Mouse (Mus musculus) spleen, adult 2 months (tissue): ENCODE measurements at regions not wholly inside any gene's neighbourhood (a gene's known extent, or its start where the extent isn't known, plus 50 kb on each side); places are given as distances from the start of the nearest gene placed in this dataset.

ENCODE experiments used
- DNase-seq, 2 experiments: peaks; one replicate each; pipeline versions ENCODE4 v3.0.0 to v3.0.0-alpha.2; 2012 to 2021; ENCODE audit warnings: low spot score in 2 of 2, low read depth in 1 of 2
- H3K27ac ChIP-seq: fragments of 200-500 bp; 2 replicates; pipeline ENCODE4 v1.5.1; 2012; ENCODE audit warnings: low read length, inconsistent platforms; ENCODE audit not compliant: insufficient read depth
- H3K27me3 ChIP-seq: fragments of 200-500 bp; 2 replicates; pipeline ENCODE4 v1.6.1; 2012; ENCODE audit warnings: mild to moderate bottlenecking, moderate library complexity, low read length, inconsistent platforms; ENCODE audit not compliant: control insufficient read depth, insufficient read depth
- H3K36me3 ChIP-seq: fragments of 200-500 bp; 2 replicates; pipeline ENCODE4 v1.6.1; 2012; ENCODE audit warnings: mild to moderate bottlenecking, low read length, inconsistent platforms; ENCODE audit not compliant: control insufficient read depth, insufficient read depth
- H3K4me1 ChIP-seq: fragments of 200-500 bp; 2 replicates; pipeline ENCODE4 v1.6.1; 2011; ENCODE audit warnings: inconsistent platforms; ENCODE audit not compliant: control insufficient read depth, insufficient read depth, insufficient read length
- H3K4me3 ChIP-seq: fragments of 200-500 bp; 2 replicates; pipeline ENCODE4 v1.5.1; 2011; ENCODE audit warnings: mild to moderate bottlenecking, inconsistent platforms; ENCODE audit not compliant: insufficient read depth, insufficient read length; ENCODE audit errors: extremely low read depth
- CTCF ChIP-seq: fragments of 200-500 bp; IDR thresholded peaks from 2 replicates; pipeline ENCODE4 v1.5.1; 2011; ENCODE audit warnings: mild to moderate bottlenecking, inconsistent platforms; ENCODE audit not compliant: insufficient read depth, insufficient read length, insufficient replicate concordance; ENCODE audit errors: extremely low read depth
- POLR2A ChIP-seq: fragments of 200-500 bp; IDR thresholded peaks from 2 replicates; pipeline ENCODE4 v1.6.1; 2011; ENCODE audit warnings: low read depth, low read length, inconsistent platforms
- WGBS: fragments of 180-500 bp; shearing (Covaris S2); methylation state at CpG from one replicate; pipeline ENCODE4 v1.1.7; 2018; 5-methylcytosine and 5-hydroxymethylcytosine counted together

DNA sequence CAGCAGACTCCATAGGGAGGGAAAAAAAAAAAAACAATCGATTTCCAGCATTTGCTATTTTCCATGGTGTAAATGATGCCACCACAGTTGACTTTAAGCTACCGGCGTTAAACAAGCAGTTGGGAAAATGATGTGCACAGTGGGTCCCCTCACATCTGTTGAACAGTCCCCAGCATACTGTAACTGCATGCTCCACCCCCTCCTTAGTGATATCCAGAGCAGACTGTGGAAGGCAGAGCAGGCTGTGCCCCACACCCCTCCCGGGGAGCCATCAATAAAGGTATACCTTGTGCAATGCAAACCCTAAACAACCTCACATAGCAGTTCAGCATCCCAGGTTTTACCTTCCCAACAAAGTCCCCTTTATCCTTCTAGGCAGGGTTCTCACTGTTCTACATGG, 872.9 kb upstream of the Lrrc6 start:
- H3K36me3 ChIP-seq: no peaks in the 10 kb centered on the region
- H3K27ac ChIP-seq: no peak overlapping the region
- DNase-seq: no peak
- no peaks in the 10 kb centered on the region for H3K4me1 ChIP-seq
- no peak overlapping the region for H3K4me3 ChIP-seq
- H3K27me3 ChIP-seq: no peaks in the 10 kb centered on the region
- TF ChIP-seq POLR2A: no peak
- no peak for TF ChIP-seq CTCF
- WGBS: 90% methylated on average over 4 of the region's 4 CpGs

DNA sequence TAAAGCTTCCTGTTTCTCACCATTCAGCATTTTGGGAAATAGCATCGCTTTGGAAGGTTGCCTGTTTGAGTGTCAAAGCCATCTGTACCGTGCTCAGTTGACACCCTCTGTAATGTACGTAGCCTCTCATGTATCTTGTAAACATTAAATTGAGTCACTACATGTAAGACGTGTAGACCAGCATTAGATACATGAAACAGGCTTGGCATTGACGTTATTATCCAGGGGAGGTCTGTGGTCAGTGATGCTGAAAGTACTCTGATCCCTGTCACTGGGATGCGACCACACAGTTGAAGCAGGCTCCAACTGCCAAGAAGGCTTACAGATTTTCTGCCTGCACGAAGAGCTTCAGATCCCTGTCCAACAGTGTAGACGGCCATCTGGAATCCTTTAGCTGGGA, 872.3 kb upstream of the Lrrc6 start:
- no peaks in the 10 kb centered on the region for H3K27me3 ChIP-seq
- H3K4me1 ChIP-seq: no peaks in the 10 kb centered on the region
- WGBS: 90% methylated on average over 8 of the region's 8 CpGs
- TF ChIP-seq CTCF: no peak
- TF ChIP-seq POLR2A: no peak
- no peak overlapping the region for H3K27ac ChIP-seq
- no peak overlapping the region for H3K4me3 ChIP-seq
- no peaks in the 10 kb centered on the region for H3K36me3 ChIP-seq
- DNase-seq: no peak

DNA sequence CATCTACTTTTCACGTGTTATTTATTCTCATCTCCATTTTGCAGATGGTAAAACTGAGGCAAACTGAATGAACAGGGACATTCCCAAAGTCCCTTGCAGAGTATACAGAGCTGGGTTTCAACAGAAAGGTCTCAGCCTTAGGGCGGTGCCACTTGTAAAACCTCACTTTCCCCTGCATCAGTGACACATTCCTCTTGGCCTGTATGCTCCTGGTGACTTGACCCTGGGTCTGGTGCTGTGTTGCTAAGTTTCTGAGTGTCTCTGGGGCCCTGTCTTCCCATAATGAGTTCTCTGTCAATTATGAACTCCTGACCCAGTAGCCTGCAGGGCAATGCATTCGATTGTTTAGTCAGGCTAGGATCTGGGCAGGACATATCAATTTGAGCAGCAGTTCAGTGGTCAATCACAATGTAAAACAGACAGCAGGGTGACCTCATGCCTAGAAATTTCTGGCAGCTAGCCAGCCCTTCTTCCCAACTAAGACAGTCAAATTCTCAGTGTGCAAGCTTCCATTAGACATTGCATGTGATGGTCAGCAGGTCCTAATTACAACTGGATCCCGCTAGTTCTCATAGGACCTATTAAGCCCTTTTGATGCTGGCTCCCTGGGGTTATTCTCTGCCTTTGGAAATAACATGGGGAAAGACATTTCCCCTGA, 863.5 kb upstream of the Lrrc6 start:
- 91% methylated on average over 4 of the region's 4 CpGs for WGBS
- peaks cover 7% of the 10 kb centered on the region; the same call in 1 of the 2 replicates for H3K4me1 ChIP-seq
- TF ChIP-seq CTCF (no peak), POLR2A (no peak)
- H3K36me3 ChIP-seq: no peaks in the 10 kb centered on the region
- H3K27me3 ChIP-seq: no peaks in the 10 kb centered on the region
- H3K4me3 ChIP-seq: no peak overlapping the region
- DNase-seq: no peak
- no peak overlapping the region for H3K27ac ChIP-seq

DNA sequence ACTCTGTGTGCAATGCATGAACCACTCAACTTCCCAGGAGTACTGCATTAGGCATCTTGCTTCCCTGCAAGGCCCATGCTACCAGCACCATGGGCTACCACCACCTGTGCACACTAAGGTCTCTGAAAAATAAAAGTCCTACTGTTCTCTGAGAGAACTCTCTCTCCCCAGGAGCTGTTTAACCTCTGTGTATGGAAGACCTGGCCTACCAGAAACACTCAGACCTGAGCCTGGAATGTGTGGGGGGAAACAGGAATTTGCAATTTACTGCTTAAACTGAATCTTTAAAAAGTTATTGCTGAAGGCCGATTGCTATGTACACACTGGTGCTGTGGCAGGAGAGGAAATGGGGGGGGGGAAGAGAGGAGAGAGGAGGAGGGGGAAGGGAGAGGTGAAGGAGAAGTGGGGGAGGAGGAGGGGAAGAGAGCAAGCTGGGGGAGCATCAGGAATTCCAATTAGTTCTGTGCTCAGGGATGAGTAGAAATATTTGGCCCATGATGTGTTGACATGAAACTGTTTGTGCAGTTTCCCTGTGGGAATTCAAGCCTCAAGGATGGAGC, 860.4 kb upstream of the Lrrc6 start:
- Histone ChIP-seq H3K36me3 (no peaks in the 10 kb centered on the region), H3K4me1 (peaks cover 7% of the 10 kb centered on the region; the same call in 1 of the 2 replicates), H3K27ac (no peak overlapping the region), H3K4me3 (no peak overlapping the region), H3K27me3 (no peaks in the 10 kb centered on the region)
- 4% methylated on average over 1 of the region's 1 CpGs for WGBS
- DNase-seq: no peak
- TF ChIP-seq CTCF: no peak

DNA sequence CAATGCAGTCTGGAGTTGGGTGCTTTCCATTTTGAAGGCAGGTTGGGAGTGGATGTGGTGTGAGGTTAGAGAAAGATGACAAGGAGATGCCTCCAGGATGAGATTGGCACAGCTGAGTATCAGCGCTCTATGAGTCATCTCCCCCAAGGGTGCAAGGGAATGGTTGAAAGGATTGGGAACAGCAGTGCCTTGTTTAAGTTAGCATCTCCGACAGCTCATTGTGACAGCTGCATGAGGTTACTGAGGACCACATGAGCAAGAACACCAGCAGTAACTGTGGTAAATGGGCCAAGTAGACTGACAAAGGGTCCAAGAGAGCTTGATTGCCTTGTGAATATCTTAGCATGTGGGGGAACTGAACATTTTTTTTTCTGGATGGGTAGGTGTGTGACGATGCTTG, 857.2 kb upstream of the Lrrc6 start:
- 97% methylated on average over 3 of the region's 3 CpGs for WGBS
- Histone ChIP-seq H3K4me1 (peaks cover 7% of the 10 kb centered on the region; the same call in 1 of the 2 replicates), H3K27me3 (no peaks in the 10 kb centered on the region), H3K36me3 (no peaks in the 10 kb centered on the region), H3K4me3 (no peak overlapping the region), H3K27ac (no peak overlapping the region)
- DNase-seq: no peak
- TF ChIP-seq POLR2A: no peak
- TF ChIP-seq CTCF: no peak

DNA sequence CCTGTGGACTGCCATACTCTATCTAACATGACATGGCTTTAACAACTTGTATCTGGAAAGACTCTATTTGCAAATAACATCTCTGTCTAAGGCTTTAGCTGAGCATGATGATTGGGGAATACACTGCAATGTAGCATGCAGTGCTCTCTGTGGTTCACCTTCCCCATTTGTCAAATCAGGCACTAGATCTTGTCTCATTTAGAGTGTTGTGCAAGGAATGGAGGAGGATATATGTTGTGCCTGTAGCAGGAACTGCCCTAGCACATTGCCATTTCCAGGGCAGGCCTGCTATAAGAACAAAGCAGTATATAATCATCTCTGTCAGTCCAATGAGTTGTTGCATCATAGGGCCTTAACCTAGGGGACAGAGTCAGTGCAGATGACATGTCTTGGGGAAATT, 854.6 kb upstream of the Lrrc6 start:
- H3K4me1 ChIP-seq: no peaks in the 10 kb centered on the region
- H3K4me3 ChIP-seq: no peak overlapping the region
- H3K27ac ChIP-seq: no peak overlapping the region
- no peaks in the 10 kb centered on the region for H3K36me3 ChIP-seq
- TF ChIP-seq POLR2A: no peak
- TF ChIP-seq CTCF: no peak
- DNase-seq: no peak
- no peaks in the 10 kb centered on the region for H3K27me3 ChIP-seq

DNA sequence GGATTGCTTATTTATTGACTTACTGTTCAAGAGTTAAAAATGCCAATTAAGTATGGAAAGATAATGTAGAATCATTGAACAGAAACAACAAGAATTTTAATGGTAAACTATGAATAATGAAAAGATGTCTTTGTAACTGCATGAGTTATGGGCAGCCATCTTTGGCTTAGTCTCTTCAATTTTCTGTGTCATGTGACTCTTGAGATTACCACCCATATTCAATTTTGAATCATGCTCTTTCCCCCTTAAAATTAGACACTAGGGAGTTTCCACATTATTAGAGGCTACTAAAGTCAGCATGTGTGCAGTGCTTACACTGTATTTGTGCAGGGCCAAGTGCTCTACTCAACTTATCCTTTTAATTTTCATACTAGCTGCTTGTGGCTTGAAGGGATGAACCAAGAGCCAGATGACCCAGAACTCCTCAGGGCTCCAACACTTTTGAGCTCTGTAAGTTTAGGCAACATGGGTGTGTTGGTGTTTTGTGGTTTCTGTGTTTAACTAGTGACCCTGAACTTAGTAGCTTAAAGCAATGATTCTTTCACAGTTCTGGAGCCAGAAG, 854.0 kb upstream of the Lrrc6 start:
- Histone ChIP-seq H3K27ac (no peak overlapping the region), H3K4me1 (no peaks in the 10 kb centered on the region), H3K27me3 (no peaks in the 10 kb centered on the region), H3K36me3 (no peaks in the 10 kb centered on the region), H3K4me3 (no peak overlapping the region)
- TF ChIP-seq CTCF: no peak
- TF ChIP-seq POLR2A: no peak
- DNase-seq: no peak
